Mouse (Mus musculus) megakaryocyte, embryonic 14.5 days (primary cell): ENCODE measurements around the gene Tmem40.

Experiments used
- FLI1 ChIP-seq: IDR thresholded peaks from 2 replicates; pipeline ENCODE4 v1.6.1; 2012; ENCODE audit warnings: low read length, inconsistent platforms, mixed read lengths
- GATA1 ChIP-seq: IDR thresholded peaks from 3 replicates; pipeline ENCODE4 v1.6.1; 2012; ENCODE audit warnings: mixed read lengths, low read length, inconsistent platforms, borderline replicate concordance

DNA sequence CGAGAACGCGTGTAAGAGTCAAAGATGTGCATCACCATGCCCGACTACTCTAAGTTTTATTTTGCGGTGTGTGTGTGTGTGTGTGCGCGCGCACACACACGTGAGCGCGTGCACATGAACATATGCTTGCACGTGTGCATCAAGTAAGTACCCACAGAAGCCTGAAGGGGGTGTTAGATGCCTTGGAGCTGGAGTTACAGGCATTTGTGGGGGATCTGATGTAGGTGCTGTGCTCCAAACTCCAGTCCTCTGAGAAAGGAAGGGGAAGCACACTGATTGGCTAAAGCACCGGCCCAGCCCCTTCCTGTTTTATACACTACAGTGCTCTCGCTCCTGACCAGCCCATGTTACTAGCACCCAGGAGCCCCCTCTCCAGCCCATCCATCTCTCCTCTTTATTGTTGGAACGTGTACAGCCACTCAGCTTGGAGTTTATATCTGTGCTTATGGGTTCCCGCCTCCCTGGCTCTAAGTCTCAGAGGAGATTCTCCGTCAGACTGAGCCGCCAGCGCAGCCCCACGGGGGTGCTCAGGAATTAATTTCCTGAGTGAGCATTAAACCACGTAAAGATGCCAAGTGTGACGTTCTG is 29.8 kb downstream of the Tmem40 start:
- TF ChIP-seq GATA1, result no peak
- TF ChIP-seq FLI1, result no peak
